Mouse (Mus musculus): ENCODE data around the gene Cab39. TPM values are rescaled to one million over a fixed set of nuclear protein-coding genes. Genes with fewer than 3 reads are reported as not detected.
A peak's percentile ranks its signal among the peaks of the same experiment; 100 is the strongest.

Gene Cab39
- polyA plus RNA-seq (2012; rRNA removed), result 38.6 and 41.4 TPM in 2 replicates

GRCm38 (mm10) chr1:85793208-85794105, at the start of gene Cab39:
TSS of gene Cab39 (plus strand) at chr1:85793441.
- Histone ChIP-seq H3K4me3 (ENCODE audit: control insufficient read depth, low read depth, low read length) (peak within 1 kb of the TSS; percentile 95), H3K27ac (ENCODE audit: control insufficient read depth, insufficient read depth, low read depth, low read length) (peak within 1 kb of the TSS; percentile 84), H3K36me3 (ENCODE audit: control insufficient read depth, insufficient read depth, low read length) (no peaks in the 10 kb centered on the region), H3K27me3 (ENCODE audit: control insufficient read depth, insufficient read depth, low read length) (no peaks in the 10 kb centered on the region), H3K4me1 (ENCODE audit: control insufficient read depth, insufficient read depth, low read length) (peaks cover 4% of the 10 kb centered on the region)
- TF ChIP-seq CTCF (IDR thresholded peaks at IDR 0.05; ENCODE audit: control insufficient read depth, insufficient read depth, insufficient replicate concordance, low read depth, low read length) (0 out of 2 replicates have a peak, but pooled peaks have one; percentile 32), POLR2A (IDR thresholded peaks at IDR 0.05; ENCODE audit: control insufficient read depth, low read depth, low read length) (peak; percentile 90)

DNA sequence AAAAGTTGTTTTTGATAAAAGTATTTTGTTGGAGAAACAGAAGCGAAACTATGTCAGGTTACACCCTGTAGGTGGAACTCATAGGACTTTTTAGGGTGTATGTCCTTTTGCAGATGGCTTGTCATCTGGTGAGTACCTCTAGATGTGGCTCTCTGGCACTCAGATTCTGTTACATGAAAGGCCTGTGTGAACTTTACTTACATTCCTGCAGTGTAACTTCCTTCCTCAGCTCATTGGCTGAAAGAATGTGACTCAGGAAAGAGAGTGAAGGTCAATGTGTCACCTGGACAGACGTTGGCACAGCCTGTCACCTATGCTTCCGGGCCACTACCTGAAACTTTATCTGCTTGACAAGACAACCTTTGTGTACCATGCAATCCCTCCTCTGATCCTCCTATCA, 48.7 kb upstream of the Cab39 start:
- H3K36me3 ChIP-seq (ENCODE audit: control insufficient read depth, insufficient read depth, low read length), result no peaks in the 10 kb centered on the region
- no peak overlapping the region for H3K27ac ChIP-seq (ENCODE audit: control insufficient read depth, insufficient read depth, low read depth, low read length)
- no peak for TF ChIP-seq CTCF (IDR thresholded peaks at IDR 0.05; ENCODE audit: control insufficient read depth, insufficient read depth, insufficient replicate concordance, low read depth, low read length)
- TF ChIP-seq POLR2A (IDR thresholded peaks at IDR 0.05; ENCODE audit: control insufficient read depth, low read depth, low read length), result no peak
- H3K4me1 ChIP-seq (ENCODE audit: control insufficient read depth, insufficient read depth, low read length), result no peaks in the 10 kb centered on the region
- H3K27me3 ChIP-seq (ENCODE audit: control insufficient read depth, insufficient read depth, low read length), result no peaks in the 10 kb centered on the region
- no peak overlapping the region for H3K4me3 ChIP-seq (ENCODE audit: control insufficient read depth, low read depth, low read length)

- TF ChIP-seq CTCF (IDR thresholded peaks at IDR 0.05; ENCODE audit: control insufficient read depth, insufficient read depth, insufficient replicate concordance, low read depth, low read length) (no peak), POLR2A (IDR thresholded peaks at IDR 0.05; ENCODE audit: control insufficient read depth, low read depth, low read length) (no peak)
Observed at GRCm38 (mm10) chr1:85746511-85746910, 46.7 kb upstream of the Cab39 start.

DNA sequence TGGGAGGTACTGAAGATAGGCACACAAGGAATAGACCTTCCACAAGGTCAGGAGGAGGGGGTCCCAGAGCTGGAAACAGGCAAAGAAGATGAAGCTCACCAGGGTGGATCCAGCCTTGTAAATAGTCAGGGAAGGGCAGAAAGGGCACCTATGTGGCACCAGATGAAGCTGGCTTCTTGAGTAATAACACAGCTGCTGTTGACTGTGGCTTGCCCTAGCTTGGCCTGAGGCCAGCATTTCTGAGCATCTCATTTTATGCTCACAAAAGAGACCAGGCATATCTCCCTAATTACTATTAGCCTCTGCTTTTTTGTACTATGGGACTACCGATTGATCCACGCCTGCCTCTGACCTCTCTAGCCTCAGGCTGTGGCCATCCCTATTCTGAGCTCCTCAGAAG, 43.4 kb upstream of the Cab39 start:
- Histone ChIP-seq H3K27me3 (ENCODE audit: control insufficient read depth, insufficient read depth, low read length) (no peaks in the 10 kb centered on the region), H3K4me1 (ENCODE audit: control insufficient read depth, insufficient read depth, low read length) (peaks cover 2% of the 10 kb centered on the region; the same call in 1 of the 2 replicates), H3K4me3 (ENCODE audit: control insufficient read depth, low read depth, low read length) (no peak overlapping the region), H3K36me3 (ENCODE audit: control insufficient read depth, insufficient read depth, low read length) (no peaks in the 10 kb centered on the region), H3K27ac (ENCODE audit: control insufficient read depth, insufficient read depth, low read depth, low read length) (no peak overlapping the region)
- TF ChIP-seq CTCF (IDR thresholded peaks at IDR 0.05; ENCODE audit: control insufficient read depth, insufficient read depth, insufficient replicate concordance, low read depth, low read length) (no peak), POLR2A (IDR thresholded peaks at IDR 0.05; ENCODE audit: control insufficient read depth, low read depth, low read length) (no peak)

More at GRCm38 (mm10) chr1:85746511-85746910, 46.7 kb upstream of the Cab39 start:
- Histone ChIP-seq H3K4me1 (ENCODE audit: control insufficient read depth, insufficient read depth, low read length) (peaks cover 2% of the 10 kb centered on the region; the same call in 1 of the 2 replicates), H3K4me3 (ENCODE audit: control insufficient read depth, low read depth, low read length) (no peak overlapping the region), H3K36me3 (ENCODE audit: control insufficient read depth, insufficient read depth, low read length) (no peaks in the 10 kb centered on the region), H3K27ac (ENCODE audit: control insufficient read depth, insufficient read depth, low read depth, low read length) (no peak overlapping the region), H3K27me3 (ENCODE audit: control insufficient read depth, insufficient read depth, low read length) (no peaks in the 10 kb centered on the region)

- TF ChIP-seq CTCF (IDR thresholded peaks at IDR 0.05; ENCODE audit: control insufficient read depth, insufficient read depth, insufficient replicate concordance, low read depth, low read length) (no peak), POLR2A (IDR thresholded peaks at IDR 0.05; ENCODE audit: control insufficient read depth, low read depth, low read length) (no peak)
- Histone ChIP-seq H3K4me3 (ENCODE audit: control insufficient read depth, low read depth, low read length) (no peak overlapping the region), H3K27ac (ENCODE audit: control insufficient read depth, insufficient read depth, low read depth, low read length) (no peak overlapping the region)
Observed at GRCm38 (mm10) chr1:85750650-85751049, 42.6 kb upstream of the Cab39 start.

DNA sequence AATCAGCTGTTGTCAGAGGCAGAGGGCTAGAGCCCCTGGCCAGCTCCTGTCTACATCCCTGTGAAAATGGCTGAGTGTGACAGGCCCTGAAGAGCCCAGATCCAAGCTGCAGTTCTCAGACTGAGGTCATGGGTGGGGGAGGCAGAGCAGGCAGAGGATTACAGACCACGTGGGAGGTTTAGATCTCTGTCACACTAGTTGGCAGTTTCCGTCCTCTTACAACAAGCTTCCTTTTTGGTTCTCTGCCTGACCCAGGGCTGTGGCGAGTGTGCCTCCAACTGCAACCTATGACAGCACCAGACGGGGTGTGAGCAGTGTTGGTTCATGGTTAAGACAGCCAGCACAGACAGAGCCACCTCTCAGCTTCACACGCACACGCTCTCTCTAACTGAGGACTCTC, 41.7 kb upstream of the Cab39 start:
- Histone ChIP-seq H3K36me3 (ENCODE audit: control insufficient read depth, insufficient read depth, low read length) (no peaks in the 10 kb centered on the region), H3K27me3 (ENCODE audit: control insufficient read depth, insufficient read depth, low read length) (no peaks in the 10 kb centered on the region), H3K4me1 (ENCODE audit: control insufficient read depth, insufficient read depth, low read length) (peaks cover 2% of the 10 kb centered on the region; the same call in 1 of the 2 replicates), H3K4me3 (ENCODE audit: control insufficient read depth, low read depth, low read length) (no peak overlapping the region), H3K27ac (ENCODE audit: control insufficient read depth, insufficient read depth, low read depth, low read length) (no peak overlapping the region)
- TF ChIP-seq CTCF (IDR thresholded peaks at IDR 0.05; ENCODE audit: control insufficient read depth, insufficient read depth, insufficient replicate concordance, low read depth, low read length) (no peak), POLR2A (IDR thresholded peaks at IDR 0.05; ENCODE audit: control insufficient read depth, low read depth, low read length) (no peak)

More at GRCm38 (mm10) chr1:85750650-85751049, 42.6 kb upstream of the Cab39 start:
- no peaks in the 10 kb centered on the region for H3K36me3 ChIP-seq (ENCODE audit: control insufficient read depth, insufficient read depth, low read length)
- H3K27me3 ChIP-seq (ENCODE audit: control insufficient read depth, insufficient read depth, low read length), result no peaks in the 10 kb centered on the region
- peaks cover 2% of the 10 kb centered on the region; the same call in 1 of the 2 replicates for H3K4me1 ChIP-seq (ENCODE audit: control insufficient read depth, insufficient read depth, low read length)

- Histone ChIP-seq H3K4me3 (ENCODE audit: control insufficient read depth, low read depth, low read length) (no peak overlapping the region), H3K27ac (ENCODE audit: control insufficient read depth, insufficient read depth, low read depth, low read length) (no peak overlapping the region), H3K4me1 (ENCODE audit: control insufficient read depth, insufficient read depth, low read length) (peaks cover 2% of the 10 kb centered on the region; the same call in 1 of the 2 replicates), H3K36me3 (ENCODE audit: control insufficient read depth, insufficient read depth, low read length) (no peaks in the 10 kb centered on the region), H3K27me3 (ENCODE audit: control insufficient read depth, insufficient read depth, low read length) (no peaks in the 10 kb centered on the region)
- TF ChIP-seq POLR2A (IDR thresholded peaks at IDR 0.05; ENCODE audit: control insufficient read depth, low read depth, low read length), result no peak
- TF ChIP-seq CTCF (IDR thresholded peaks at IDR 0.05; ENCODE audit: control insufficient read depth, insufficient read depth, insufficient replicate concordance, low read depth, low read length), result no peak
Observed at GRCm38 (mm10) chr1:85751932-85752680, 41.1 kb upstream of the Cab39 start.
